Mouse (Mus musculus) C2C12 (cell line): ENCODE results near the gene Olfr985. TPM values are rescaled to one million over a fixed set of nuclear protein-coding genes. Genes with fewer than 3 reads are reported as not detected.

Experiments
- H3K27me3 ChIP-seq: one replicate; pipeline ENCODE4 v1.6.1; 2011; ENCODE audit not compliant: control insufficient read depth, insufficient read depth, insufficient read length
- H3K36me3 ChIP-seq: one replicate; pipeline ENCODE4 v1.6.1; 2011; ENCODE audit not compliant: control insufficient read depth, insufficient read depth
- H3K4me3 ChIP-seq: one replicate; pipeline ENCODE4 v1.5.1; 2011; ENCODE audit warnings: mild to moderate bottlenecking, control low read depth; ENCODE audit not compliant: poor library complexity, insufficient read depth, severe bottlenecking
- H3K79me2 ChIP-seq: one replicate; pipeline ENCODE4 v1.6.1; 2011; ENCODE audit not compliant: control insufficient read depth, insufficient read depth
- H3K79me3 ChIP-seq: one replicate; pipeline ENCODE4 v1.6.1; 2011; ENCODE audit warnings: low read depth, control low read depth
- H3ac ChIP-seq: one replicate; pipeline ENCODE3; 2011; ENCODE audit warnings: low read depth; ENCODE audit not compliant: control insufficient read depth, insufficient read length
- CEBPB ChIP-seq: IDR thresholded peaks from one replicate; pipeline ENCODE4 v1.6.1; 2011; ENCODE audit warnings: low read depth, mild to moderate bottlenecking, control low read depth, moderate library complexity
- CTCF ChIP-seq: IDR thresholded peaks from one replicate; pipeline ENCODE4 v1.5.1; 2011; ENCODE audit not compliant: control insufficient read depth, insufficient read depth, insufficient read length
- FOSL1 ChIP-seq: IDR thresholded peaks from one replicate; pipeline ENCODE4 v1.8.0; 2011; ENCODE audit warnings: mild to moderate bottlenecking, low read length; ENCODE audit not compliant: poor library complexity, insufficient read depth, severe bottlenecking
- MAX ChIP-seq: IDR thresholded peaks from one replicate; pipeline ENCODE4 v1.6.1; 2011; ENCODE audit warnings: mild to moderate bottlenecking, control low read depth
- MYOD1 ChIP-seq: IDR thresholded peaks from one replicate; pipeline ENCODE4 v1.6.1; 2011; ENCODE audit warnings: low read depth; ENCODE audit not compliant: control insufficient read depth, insufficient read length
- MYOG ChIP-seq: IDR thresholded peaks from one replicate; pipeline ENCODE4 v1.6.1; 2011; ENCODE audit not compliant: control insufficient read depth, insufficient read length; ENCODE audit errors: extremely low read depth
- USF1 ChIP-seq: IDR thresholded peaks from one replicate; pipeline ENCODE4 v1.6.1; 2011; ENCODE audit warnings: low read depth, mild to moderate bottlenecking, control low read depth, moderate library complexity
- polyA plus RNA-seq: library from polyadenylated mRNA; unstranded; fragments of >200 nt; fragmentation: generic; extraction: Trizol; gene quantifications from one replicate; pipeline ENCODE4 v1.2.1, GENCODE M21; 2012; ENCODE audit warnings: missing spikeins

The Olfr985 gene
- polyA plus RNA-seq, 1 experiment, result not detected

DNA sequence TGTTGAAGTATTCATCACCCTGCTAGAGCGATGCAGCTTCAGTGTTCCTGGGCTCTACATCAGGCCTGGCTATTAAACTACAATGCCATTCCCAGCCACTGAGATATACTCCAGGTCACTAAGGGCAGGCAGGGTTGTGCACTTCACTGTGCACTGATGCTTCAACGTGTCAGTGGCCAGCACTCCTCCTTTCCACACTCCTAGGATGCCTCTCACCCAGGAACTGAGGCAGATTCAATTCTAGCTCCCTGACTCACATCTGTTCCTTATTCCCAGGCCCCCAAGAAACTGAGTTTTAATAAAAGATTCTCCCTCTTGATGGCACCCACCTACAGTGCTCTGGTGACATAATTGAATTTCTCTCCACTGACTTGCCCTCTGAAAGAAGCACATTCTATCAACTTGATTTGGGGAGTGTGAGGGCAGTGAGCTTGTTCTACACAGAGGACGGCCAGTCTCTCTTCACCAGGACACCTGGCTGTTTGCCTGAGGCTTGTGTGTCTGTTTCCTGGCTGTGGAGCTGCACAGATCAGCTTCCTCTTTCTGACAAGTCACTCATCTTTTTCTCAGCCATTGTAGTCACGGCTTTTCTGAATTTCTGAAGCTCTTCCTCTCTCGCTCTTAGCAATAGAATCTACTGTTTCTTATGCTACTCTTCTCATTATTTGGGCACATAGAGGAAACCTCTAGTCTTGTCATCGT, 7.2 kb upstream of the Olfr985 start:
- Histone ChIP-seq H3K79me2 (no peaks in the 10 kb centered on the region), H3K79me3 (no peaks in the 10 kb centered on the region), H3K27me3 (no peaks in the 10 kb centered on the region), H3K36me3 (no peaks in the 10 kb centered on the region), H3ac (no peak overlapping the region), H3K4me3 (no peak overlapping the region)
- no peak for TF ChIP-seq CEBPB
- no peak for TF ChIP-seq MYOG
- TF ChIP-seq MYOD1, result no peak
- no peak for TF ChIP-seq MAX
- no peak for TF ChIP-seq CTCF
- TF ChIP-seq FOSL1, result no peak
- TF ChIP-seq USF1, result no peak

GRCm38 (mm10) chr9:40130556-40130955, 572 bp upstream of the Olfr985 start:
- no peak overlapping the region for H3K4me3 ChIP-seq
- TF ChIP-seq FOSL1, result no peak
- no peaks in the 10 kb centered on the region for H3K36me3 ChIP-seq
- no peaks in the 10 kb centered on the region for H3K27me3 ChIP-seq
- no peak overlapping the region for H3ac ChIP-seq
- H3K79me3 ChIP-seq, result no peaks in the 10 kb centered on the region
- H3K79me2 ChIP-seq, result no peaks in the 10 kb centered on the region

GRCm38 (mm10) chr9:40117287-40117659, 12.7 kb downstream of the Olfr985 start:
- Histone ChIP-seq H3ac (no peak overlapping the region), H3K79me3 (no peaks in the 10 kb centered on the region), H3K79me2 (no peaks in the 10 kb centered on the region), H3K27me3 (no peaks in the 10 kb centered on the region), H3K36me3 (no peaks in the 10 kb centered on the region), H3K4me3 (no peak overlapping the region)
- TF ChIP-seq MYOG, result no peak
- no peak for TF ChIP-seq MAX
- TF ChIP-seq CTCF, result no peak
- no peak for TF ChIP-seq MYOD1
- no peak for TF ChIP-seq CEBPB
- no peak for TF ChIP-seq FOSL1
- TF ChIP-seq USF1, result no peak

DNA sequence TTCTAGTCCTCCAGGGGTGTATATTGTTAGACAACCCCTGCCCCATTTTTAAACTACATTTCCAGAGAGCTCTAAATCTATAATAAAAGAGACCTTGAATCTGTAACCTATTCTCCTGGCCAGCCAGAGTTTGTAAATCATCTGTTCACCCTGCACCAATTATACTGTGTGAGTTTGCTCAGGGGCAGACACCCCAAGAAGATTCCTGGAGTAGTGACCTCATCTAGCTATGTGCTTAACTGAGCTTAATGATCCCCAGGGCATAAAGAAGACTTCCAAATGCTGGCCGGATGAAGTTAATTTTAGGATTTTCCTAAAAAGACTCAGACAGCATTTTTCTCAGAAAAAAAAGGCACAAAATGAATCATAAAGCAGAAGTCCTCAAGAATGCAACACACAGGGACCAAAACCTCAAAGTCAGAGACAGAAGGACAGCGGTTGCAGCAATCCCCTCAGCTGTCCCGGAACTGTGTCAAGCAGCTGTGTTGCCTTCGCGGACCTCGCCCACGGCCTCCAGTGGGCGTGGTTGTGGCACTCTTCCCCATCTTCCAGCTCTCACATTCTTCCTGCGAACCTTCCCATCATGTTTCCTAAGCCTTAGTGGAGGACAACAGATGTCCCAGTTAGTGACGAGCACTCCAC, 13.2 kb downstream of the Olfr985 start:
- no peak overlapping the region for H3ac ChIP-seq
- H3K27me3 ChIP-seq, result no peaks in the 10 kb centered on the region
- no peaks in the 10 kb centered on the region for H3K36me3 ChIP-seq
- TF ChIP-seq MYOD1, result peak; percentile 94
- TF ChIP-seq CTCF, result no peak
- no peak for TF ChIP-seq MYOG
- H3K79me3 ChIP-seq, result no peaks in the 10 kb centered on the region
- H3K4me3 ChIP-seq, result no peak overlapping the region
- H3K79me2 ChIP-seq, result no peaks in the 10 kb centered on the region

DNA sequence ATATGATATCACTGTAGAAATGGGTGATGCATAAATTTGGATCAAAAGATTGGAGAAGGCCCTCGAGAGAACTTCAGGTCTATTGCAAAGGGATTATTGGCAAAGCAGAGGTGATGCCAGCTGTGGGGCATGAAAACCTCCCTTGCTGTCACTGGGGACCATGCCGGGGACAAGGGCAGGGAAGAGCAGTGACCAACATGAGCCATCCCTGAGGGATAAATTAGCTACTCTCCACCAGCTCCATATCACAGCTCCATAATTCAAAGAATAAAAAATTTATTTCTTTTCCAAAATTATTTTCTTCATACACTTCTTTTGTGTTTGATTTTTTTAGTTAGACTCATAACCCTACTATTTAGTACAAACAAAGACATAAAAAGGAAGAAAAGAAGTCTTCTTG, 15.9 kb downstream of the Olfr985 start, which contains the start of gene Olfr984:
TSS of gene Olfr984 (minus strand) at position 101 of the 400 bp plus-strand sequence.
- TF ChIP-seq MYOD1, result no peak
- TF ChIP-seq MAX, result no peak
- TF ChIP-seq FOSL1, result no peak
- TF ChIP-seq USF1, result no peak
- TF ChIP-seq CEBPB, result no peak
- TF ChIP-seq MYOG, result no peak
- no peak for TF ChIP-seq CTCF
- no peaks in the 10 kb centered on the region for H3K36me3 ChIP-seq
- H3K27me3 ChIP-seq, result no peaks in the 10 kb centered on the region
- H3K79me2 ChIP-seq, result no peaks in the 10 kb centered on the region
- H3K4me3 ChIP-seq, result no peak within 1 kb of the TSS
- no peaks in the 10 kb centered on the region for H3K79me3 ChIP-seq
- no peak within 1 kb of the TSS for H3ac ChIP-seq

- TF ChIP-seq CEBPB (no peak), CTCF (no peak), MYOD1 (no peak), FOSL1 (no peak), MYOG (no peak), MAX (no peak), USF1 (no peak)
- Histone ChIP-seq H3K79me3 (no peaks in the 10 kb centered on the region), H3ac (no peak overlapping the region), H3K4me3 (no peak overlapping the region), H3K27me3 (no peaks in the 10 kb centered on the region), H3K36me3 (no peaks in the 10 kb centered on the region), H3K79me2 (no peaks in the 10 kb centered on the region)
These were observed 35.2 kb downstream of the Olfr985 start for GRCm38 (mm10) chr9:40094769-40095168.
